Mouse (Mus musculus): ENCODE measurements at regions not wholly inside any gene's neighbourhood (a gene's known extent, or its start where the extent isn't known, plus 50 kb on each side); places are given as distances from the start of the nearest gene placed in this dataset.

DNA sequence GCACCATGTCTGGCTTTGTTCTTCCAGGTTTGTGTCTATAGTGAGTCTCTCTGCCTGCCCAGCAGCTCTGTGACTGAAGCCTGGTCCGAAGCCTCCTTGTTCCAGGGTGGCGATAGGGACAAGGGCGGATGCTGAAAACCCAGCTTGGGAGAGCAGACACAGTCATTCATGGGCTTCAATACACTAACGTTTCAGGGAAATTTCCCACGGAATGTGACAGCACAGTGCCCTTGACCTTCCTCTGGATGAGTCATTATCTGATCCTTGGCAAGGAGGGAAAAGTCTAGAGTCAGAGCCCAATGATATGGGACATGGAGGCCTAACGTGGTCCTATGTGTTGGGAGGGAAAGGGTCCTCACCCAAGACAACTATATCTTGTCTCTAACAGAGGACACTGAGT, 298.1 kb upstream of the Kcnab2 start:
- TF ChIP-seq JUN (IDR thresholded peaks at IDR 0.05; ENCODE audit: insufficient read depth, low read depth, low read length) = no peak
- no peak for TF ChIP-seq ZMIZ1 (IDR thresholded peaks at IDR 0.05; ENCODE audit: low read depth, low read length)
